Mouse (Mus musculus): Measurements from ENCODE around the gene Slf2. TPM values are rescaled to one million over a fixed set of nuclear protein-coding genes. Genes with fewer than 3 reads are reported as not detected.
A peak's percentile ranks its signal among the peaks of the same experiment; 100 is the strongest.

Gene Slf2
- polyA plus RNA-seq, 1 experiment from 2014 or later = 7.5 TPM

DNA sequence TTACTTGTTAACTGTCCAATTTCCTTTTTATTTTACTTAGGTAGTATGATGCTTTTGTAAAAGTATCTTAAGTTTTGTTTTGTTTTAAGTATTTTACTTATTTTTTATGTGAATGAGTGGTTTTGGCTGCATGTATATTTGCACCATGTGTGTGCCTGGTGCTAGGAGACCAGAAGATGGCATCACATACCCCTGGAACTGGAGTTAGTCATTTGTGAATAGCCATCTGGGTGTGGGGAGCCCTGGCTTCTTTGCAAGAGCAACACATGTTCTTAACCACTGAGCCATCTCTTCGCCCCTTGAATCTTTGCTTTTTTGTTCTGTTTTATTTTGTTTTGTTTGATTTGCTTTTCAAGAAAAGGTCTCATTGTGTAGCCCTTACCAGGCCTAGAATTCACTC is 2.2 kb downstream of the Slf2 start:
- peaks cover 6% of the 10 kb centered on the region; the same call in 1 of the 2 replicates for H3K4me1 ChIP-seq (ENCODE audit: insufficient read depth)
- H3K9ac ChIP-seq (replicated peaks) = no peak overlapping the region
- ATAC-seq = no peak
- H3K27ac ChIP-seq (ENCODE audit: low read depth) = no peak overlapping the region
- H3K4me3 ChIP-seq (ENCODE audit: low read depth, low read length) = no peak overlapping the region
- no peak for DNase-seq
- TF ChIP-seq CTCF (IDR thresholded peaks at IDR 0.05; ENCODE audit: low read depth) (0 out of 2 replicates have a peak, but pooled peaks have one; percentile 7), EP300 (IDR thresholded peaks at IDR 0.05; ENCODE audit: low read depth) (no peak)
- WGBS (ENCODE audit: insufficient replicate concordance) = 94% methylated on average over 1 of the region's 1 CpGs
- H3K9me3 ChIP-seq (ENCODE audit: low read length) = no peaks in the 10 kb centered on the region
- H3K27me3 ChIP-seq (ENCODE audit: insufficient read depth, low read length) = no peaks in the 10 kb centered on the region
- no peak overlapping the region for H3K4me2 ChIP-seq (ENCODE audit: low read depth, low read length)
- peaks cover 16% of the 10 kb centered on the region for H3K36me3 ChIP-seq (replicated peaks; ENCODE audit: insufficient read depth, low read length)

GRCm38 (mm10) chr19:44959633-44960032 is 28.7 kb downstream of the Slf2 start:
- Histone ChIP-seq H3K4me1 (ENCODE audit: insufficient read depth) (no peaks in the 10 kb centered on the region), H3K9ac (replicated peaks) (no peak overlapping the region), H3K9me3 (ENCODE audit: low read length) (no peaks in the 10 kb centered on the region), H3K36me3 (replicated peaks; ENCODE audit: insufficient read depth, low read length) (peaks cover 74% of the 10 kb centered on the region), H3K27ac (ENCODE audit: low read depth) (no peak overlapping the region), H3K4me2 (ENCODE audit: low read depth, low read length) (no peak overlapping the region), H3K27me3 (ENCODE audit: insufficient read depth, low read length) (no peaks in the 10 kb centered on the region), H3K4me3 (ENCODE audit: low read depth, low read length) (no peak overlapping the region)
- ATAC-seq = no peak
- TF ChIP-seq EP300 (IDR thresholded peaks at IDR 0.05; ENCODE audit: low read depth) (no peak), CTCF (IDR thresholded peaks at IDR 0.05; ENCODE audit: low read depth) (no peak)
- DNase-seq = no peak
- 93% methylated on average over 2 of the region's 2 CpGs for WGBS (ENCODE audit: insufficient replicate concordance)

- no peak for TF ChIP-seq CTCF (IDR thresholded peaks at IDR 0.05; ENCODE audit: low read depth)
- TF ChIP-seq EP300 (IDR thresholded peaks at IDR 0.05; ENCODE audit: low read depth) = no peak
- no peak overlapping the region for H3K27ac ChIP-seq (ENCODE audit: low read depth)
- H3K4me1 ChIP-seq (ENCODE audit: insufficient read depth) = no peaks in the 10 kb centered on the region
- 87% methylated on average over 1 of the region's 1 CpGs for WGBS (ENCODE audit: insufficient replicate concordance)
- no peaks in the 10 kb centered on the region for H3K27me3 ChIP-seq (ENCODE audit: insufficient read depth, low read length)
- no peaks in the 10 kb centered on the region for H3K9me3 ChIP-seq (ENCODE audit: low read length)
- DNase-seq (no peak), ATAC-seq (no peak)
- H3K9ac ChIP-seq (replicated peaks) = no peak overlapping the region
- peaks cover 70% of the 10 kb centered on the region for H3K36me3 ChIP-seq (replicated peaks; ENCODE audit: insufficient read depth, low read length)
- H3K4me2 ChIP-seq (ENCODE audit: low read depth, low read length) = no peak overlapping the region
- no peak overlapping the region for H3K4me3 ChIP-seq (ENCODE audit: low read depth, low read length)
Measured at GRCm38 (mm10) chr19:44965978-44966377, 35.0 kb downstream of the Slf2 start.

- 75% methylated on average over 3 of the region's 3 CpGs for WGBS (ENCODE audit: insufficient replicate concordance)
- no peak for TF ChIP-seq EP300 (IDR thresholded peaks at IDR 0.05; ENCODE audit: low read depth)
- TF ChIP-seq CTCF (IDR thresholded peaks at IDR 0.05; ENCODE audit: low read depth) = no peak
- ATAC-seq (no peak), DNase-seq (no peak)
- H3K27me3 ChIP-seq (ENCODE audit: insufficient read depth, low read length) = no peaks in the 10 kb centered on the region
- H3K4me3 ChIP-seq (ENCODE audit: low read depth, low read length) = no peak overlapping the region
- H3K36me3 ChIP-seq (replicated peaks; ENCODE audit: insufficient read depth, low read length) = peaks cover 72% of the 10 kb centered on the region
- H3K27ac ChIP-seq (ENCODE audit: low read depth) = no peak overlapping the region
- no peaks in the 10 kb centered on the region for H3K4me1 ChIP-seq (ENCODE audit: insufficient read depth)
- H3K4me2 ChIP-seq (ENCODE audit: low read depth, low read length) = no peak overlapping the region
- no peaks in the 10 kb centered on the region for H3K9me3 ChIP-seq (ENCODE audit: low read length)
- no peak overlapping the region for H3K9ac ChIP-seq (replicated peaks)
Measured at GRCm38 (mm10) chr19:44968329-44968728, 37.4 kb downstream of the Slf2 start.

DNA sequence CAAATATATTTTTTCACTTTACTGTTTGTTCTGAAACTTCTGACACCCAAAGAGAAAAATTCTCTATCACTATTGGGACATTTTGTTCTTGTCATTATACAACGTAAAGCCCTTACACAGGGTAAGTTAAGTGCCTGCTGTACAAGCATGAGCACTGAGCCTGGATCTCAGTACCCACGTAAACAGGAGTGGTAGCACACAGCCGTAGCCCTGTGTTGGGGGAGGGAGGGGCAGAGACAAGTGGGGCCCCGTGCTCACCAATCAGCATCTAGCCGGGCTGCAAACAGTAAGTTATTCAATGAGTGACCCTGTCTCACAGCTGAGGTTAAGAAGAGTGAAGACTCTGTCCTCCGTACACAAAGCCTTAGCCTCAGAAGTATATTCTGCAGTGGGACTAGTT is 45.7 kb downstream of the Slf2 start:
- Histone ChIP-seq H3K9ac (replicated peaks) (no peak overlapping the region), H3K27ac (ENCODE audit: low read depth) (no peak overlapping the region), H3K4me3 (ENCODE audit: low read depth, low read length) (no peak overlapping the region), H3K4me1 (ENCODE audit: insufficient read depth) (no peaks in the 10 kb centered on the region), H3K27me3 (ENCODE audit: insufficient read depth, low read length) (no peaks in the 10 kb centered on the region), H3K9me3 (ENCODE audit: low read length) (no peaks in the 10 kb centered on the region), H3K36me3 (replicated peaks; ENCODE audit: insufficient read depth, low read length) (peaks cover 87% of the 10 kb centered on the region), H3K4me2 (ENCODE audit: low read depth, low read length) (no peak overlapping the region)
- 74% methylated on average over 6 of the region's 6 CpGs for WGBS (ENCODE audit: insufficient replicate concordance)
- DNase-seq (no peak), ATAC-seq (no peak)
- no peak for TF ChIP-seq CTCF (IDR thresholded peaks at IDR 0.05; ENCODE audit: low read depth)
- TF ChIP-seq EP300 (IDR thresholded peaks at IDR 0.05; ENCODE audit: low read depth) = no peak

- Histone ChIP-seq H3K9me3 (ENCODE audit: low read length) (no peaks in the 10 kb centered on the region), H3K27ac (ENCODE audit: low read depth) (no peak overlapping the region), H3K4me3 (ENCODE audit: low read depth, low read length) (no peak overlapping the region), H3K4me2 (ENCODE audit: low read depth, low read length) (no peak overlapping the region), H3K4me1 (ENCODE audit: insufficient read depth) (no peaks in the 10 kb centered on the region), H3K9ac (replicated peaks) (no peak overlapping the region), H3K27me3 (ENCODE audit: insufficient read depth, low read length) (no peaks in the 10 kb centered on the region), H3K36me3 (replicated peaks; ENCODE audit: insufficient read depth, low read length) (peaks cover 86% of the 10 kb centered on the region)
- ATAC-seq = no peak
- WGBS (ENCODE audit: insufficient replicate concordance) = 88% methylated on average over 6 of the region's 6 CpGs
- no peak for DNase-seq
- TF ChIP-seq CTCF (IDR thresholded peaks at IDR 0.05; ENCODE audit: low read depth) (no peak), EP300 (IDR thresholded peaks at IDR 0.05; ENCODE audit: low read depth) (no peak)
Measured at GRCm38 (mm10) chr19:44977148-44977547, 46.2 kb downstream of the Slf2 start.

GRCm38 (mm10) chr19:44980787-44981186 is 49.8 kb downstream of the Slf2 start:
- H3K4me2 ChIP-seq (ENCODE audit: low read depth, low read length) = no peak overlapping the region
- no peaks in the 10 kb centered on the region for H3K27me3 ChIP-seq (ENCODE audit: insufficient read depth, low read length)
- peaks cover 50% of the 10 kb centered on the region for H3K36me3 ChIP-seq (replicated peaks; ENCODE audit: insufficient read depth, low read length)
- ATAC-seq (no peak), DNase-seq (no peak)
- no peaks in the 10 kb centered on the region for H3K9me3 ChIP-seq (ENCODE audit: low read length)
- no peak overlapping the region for H3K9ac ChIP-seq (replicated peaks)
- no peak overlapping the region for H3K27ac ChIP-seq (ENCODE audit: low read depth)
- WGBS (ENCODE audit: insufficient replicate concordance) = 83% methylated on average over 2 of the region's 2 CpGs
- H3K4me3 ChIP-seq (ENCODE audit: low read depth, low read length) = no peak overlapping the region
- no peak for TF ChIP-seq CTCF (IDR thresholded peaks at IDR 0.05; ENCODE audit: low read depth)
- H3K4me1 ChIP-seq (ENCODE audit: insufficient read depth) = peaks cover 10% of the 10 kb centered on the region
